Mouse (Mus musculus) C2C12 (cell line): ENCODE measurements around the gene Zfp618.

ENCODE experiments used
- CTCF ChIP-seq: IDR thresholded peaks from one replicate; pipeline ENCODE4 v1.5.1; 2011; ENCODE audit not compliant: control insufficient read depth, insufficient read depth, insufficient read length
- MYOD1 ChIP-seq: IDR thresholded peaks from one replicate; pipeline ENCODE4 v1.6.1; 2011; ENCODE audit warnings: low read depth; ENCODE audit not compliant: control insufficient read depth, insufficient read length
- USF1 ChIP-seq: IDR thresholded peaks from one replicate; pipeline ENCODE4 v1.6.1; 2011; ENCODE audit warnings: low read depth, mild to moderate bottlenecking, control low read depth, moderate library complexity

GRCm38 (mm10) chr4:62971991-62972390 is 6.6 kb downstream of the Zfp618 start:
- no peak for TF ChIP-seq MYOD1
- no peak for TF ChIP-seq CTCF
- no peak for TF ChIP-seq USF1
